Mouse (Mus musculus) hindbrain, embryonic 11.5 days (tissue): ENCODE measurements around the gene Chst11. TPM values are rescaled to one million over a fixed set of nuclear protein-coding genes. Genes with fewer than 3 reads are reported as not detected.
A peak's percentile ranks its signal among the peaks of the same experiment; 100 is the strongest.

Source experiments
- ATAC-seq: fragments of 200-750 bp; cut with Nextera tagmentation; 2 replicates; pipeline ENCODE4 v1.8.0; 2017; ENCODE audit warnings: mild to moderate bottlenecking, moderate TSS enrichment, moderate library complexity; ENCODE audit not compliant: low FRiP score
- DNase-seq: peaks from one replicate; pipeline ENCODE4 v3.0.0-alpha.2; 2015; ENCODE audit warnings: low spot score
- H3K27ac ChIP-seq: fragments of 300-500 bp; sonication (generic); 2 replicates; pipeline ENCODE4 v1.5.1; 2014; ENCODE audit warnings: mild to moderate bottlenecking, low read depth, low read length
- H3K27me3 ChIP-seq: fragments of 300-500 bp; sonication (generic); 2 replicates; pipeline ENCODE4 v1.6.1; 2014; ENCODE audit warnings: mild to moderate bottlenecking, low read length, moderate library complexity, mixed read lengths; ENCODE audit not compliant: control insufficient read depth, insufficient read depth
- H3K36me3 ChIP-seq: fragments of 300-500 bp; sonication (generic); 2 replicates; pipeline ENCODE4 v1.6.1; 2014; ENCODE audit warnings: mild to moderate bottlenecking, low read length, moderate library complexity, mixed read lengths; ENCODE audit not compliant: control insufficient read depth, insufficient read depth
- H3K4me1 ChIP-seq: fragments of 300-500 bp; sonication (generic); replicated peaks from 2 replicates; pipeline ENCODE4 v1.6.1; 2014; ENCODE audit warnings: low read length, mixed read lengths; ENCODE audit not compliant: control insufficient read depth, insufficient read depth
- H3K4me2 ChIP-seq: fragments of 300-500 bp; sonication (generic); replicated peaks from 2 replicates; pipeline ENCODE4 v1.6.1; 2014; ENCODE audit warnings: mild to moderate bottlenecking, low read depth, low read length
- H3K4me3 ChIP-seq: fragments of 300-500 bp; sonication (generic); 2 replicates; pipeline ENCODE4 v1.5.1; 2014; ENCODE audit warnings: low read depth, low read length
- H3K9ac ChIP-seq: fragments of 300-500 bp; sonication (generic); 2 replicates; pipeline ENCODE4 v1.6.1; 2014; ENCODE audit warnings: low read depth, low read length
- H3K9me3 ChIP-seq: fragments of 300-500 bp; sonication (generic); 2 replicates; pipeline ENCODE4 v1.6.1; 2016; ENCODE audit warnings: low read length; ENCODE audit not compliant: control insufficient read depth
- WGBS: fragments of 180-500 bp; shearing (Covaris S2); extraction: QIAGEN DNeasy Blood & Tissue Kit; methylation state at CpG from one replicate; pipeline ENCODE4 v1.1.7; 2014; 5-methylcytosine and 5-hydroxymethylcytosine counted together
- polyA plus RNA-seq: library from polyadenylated mRNA; unstranded; fragments of >200 nt; fragmentation: Nextera tagmentation; extraction: Ambion mirVana; gene quantifications from 2 replicates; pipeline ENCODE4 v1.2.1, GENCODE M21; 2014

Chst11 gene
- polyA plus RNA-seq, 1 experiment from 2014 or later, result 2.3 TPM

DNA sequence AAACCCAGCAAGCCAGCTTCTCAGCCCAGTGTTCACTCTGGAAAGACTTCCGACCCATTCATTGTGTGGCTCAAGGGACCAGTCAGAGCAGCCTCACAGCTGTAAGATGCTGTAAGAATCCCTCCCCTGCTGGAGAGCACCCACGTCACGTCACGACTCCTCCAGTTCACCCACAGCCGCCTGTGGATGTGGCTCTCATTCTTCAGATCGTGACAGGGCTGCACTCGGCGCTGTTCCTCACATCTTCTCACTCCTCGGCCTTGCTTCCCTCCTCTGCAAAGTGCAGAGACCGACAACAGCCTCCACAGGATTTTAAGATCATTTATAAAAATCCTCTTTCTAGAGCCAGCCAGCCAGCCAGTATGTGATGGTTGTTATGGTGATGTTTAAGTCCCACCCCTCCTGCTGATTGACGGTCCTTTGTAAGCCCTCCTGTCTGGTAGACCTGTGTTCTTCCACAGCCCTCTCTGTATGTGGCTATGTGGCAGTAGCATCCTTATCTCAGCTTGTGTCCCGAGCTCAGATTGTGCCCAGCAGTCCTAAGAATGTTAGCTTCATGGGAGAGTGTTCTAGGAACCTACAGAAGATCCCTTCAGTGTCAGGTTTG is 64.0 kb downstream of the Chst11 start:
- no peaks in the 10 kb centered on the region for H3K36me3 ChIP-seq
- DNase-seq (peak; percentile 38), ATAC-seq (no peak)
- H3K4me2 ChIP-seq, result no peak overlapping the region
- H3K27me3 ChIP-seq, result no peaks in the 10 kb centered on the region
- H3K9me3 ChIP-seq, result no peaks in the 10 kb centered on the region
- H3K27ac ChIP-seq, result no peak overlapping the region
- H3K4me1 ChIP-seq, result 0 out of 2 replicates have a peak, but pooled peaks cover 2% of the 10 kb centered on the region
- H3K4me3 ChIP-seq, result no peak overlapping the region
- 67% methylated on average over 12 of the region's 12 CpGs for WGBS
- no peak overlapping the region for H3K9ac ChIP-seq

DNA sequence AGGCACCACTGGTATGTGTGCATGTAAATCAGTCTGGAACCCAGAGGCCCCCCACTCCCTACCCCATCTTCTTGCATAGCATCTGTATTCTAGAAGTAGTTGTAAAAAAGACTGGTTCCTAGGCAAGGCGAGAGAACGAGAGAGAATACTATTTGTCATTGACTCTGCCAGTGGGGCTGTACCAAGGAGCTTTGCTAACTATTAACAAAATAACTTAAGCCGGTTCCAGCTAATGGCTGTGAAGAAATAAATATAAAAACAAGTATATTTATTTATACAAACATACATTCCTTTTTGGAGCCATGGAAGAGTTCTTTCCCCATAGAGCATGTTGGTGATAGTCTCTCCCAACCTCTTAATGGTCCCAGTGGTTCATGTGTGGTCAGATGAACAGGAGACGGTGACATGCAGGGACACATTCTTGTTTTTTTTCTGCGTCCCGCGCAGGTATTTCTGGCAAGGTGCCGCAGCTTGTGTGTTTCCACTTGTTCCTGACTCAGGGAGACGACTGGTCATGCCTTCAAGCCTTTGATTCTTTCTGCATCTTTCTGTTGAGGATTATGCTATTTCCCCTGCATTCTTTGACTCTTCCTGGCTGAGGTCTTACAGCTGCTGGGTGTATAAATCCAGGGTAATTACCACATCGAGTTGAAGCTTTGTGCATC is 68.7 kb downstream of the Chst11 start:
- DNase-seq, result no peak

DNA sequence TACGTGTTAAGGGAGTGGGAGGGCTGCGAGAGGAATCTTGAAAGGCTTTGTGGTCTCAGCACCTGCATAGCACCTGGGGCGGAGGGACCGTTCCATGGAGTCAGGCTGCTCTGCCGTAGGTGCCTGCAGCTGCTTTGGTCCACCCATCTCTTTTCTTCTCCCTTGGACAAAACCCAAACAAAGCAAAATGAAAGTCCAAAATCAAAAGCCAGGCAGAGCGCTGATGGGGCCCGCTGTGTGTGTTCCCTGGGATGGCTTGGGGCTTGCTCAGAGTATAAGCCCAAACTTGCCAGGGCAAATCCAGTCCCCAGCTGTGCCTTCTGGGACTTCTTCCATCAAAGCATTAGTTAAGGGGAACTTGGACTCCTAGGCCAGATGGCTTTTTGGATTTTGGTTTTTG is 71.0 kb downstream of the Chst11 start:
- no peak for ATAC-seq
- H3K4me2 ChIP-seq, result no peak overlapping the region
- H3K9me3 ChIP-seq, result no peaks in the 10 kb centered on the region
- no peak overlapping the region for H3K27ac ChIP-seq
- 77% methylated on average over 7 of the region's 7 CpGs for WGBS
- DNase-seq, result no peak
- no peak overlapping the region for H3K9ac ChIP-seq
- H3K4me1 ChIP-seq, result no peaks in the 10 kb centered on the region
- H3K4me3 ChIP-seq, result no peak overlapping the region
- no peaks in the 10 kb centered on the region for H3K27me3 ChIP-seq
- H3K36me3 ChIP-seq, result no peaks in the 10 kb centered on the region

More for the DNA sequence above, 68.7 kb downstream of the Chst11 start:
- Histone ChIP-seq H3K9me3 (no peaks in the 10 kb centered on the region), H3K27ac (no peak overlapping the region), H3K27me3 (no peaks in the 10 kb centered on the region), H3K36me3 (no peaks in the 10 kb centered on the region), H3K9ac (no peak overlapping the region), H3K4me1 (0 out of 2 replicates have a peak, but pooled peaks cover 2% of the 10 kb centered on the region), H3K4me2 (no peak overlapping the region), H3K4me3 (no peak overlapping the region)
- WGBS, result 92% methylated on average over 10 of the region's 10 CpGs
- no peak for ATAC-seq

DNA sequence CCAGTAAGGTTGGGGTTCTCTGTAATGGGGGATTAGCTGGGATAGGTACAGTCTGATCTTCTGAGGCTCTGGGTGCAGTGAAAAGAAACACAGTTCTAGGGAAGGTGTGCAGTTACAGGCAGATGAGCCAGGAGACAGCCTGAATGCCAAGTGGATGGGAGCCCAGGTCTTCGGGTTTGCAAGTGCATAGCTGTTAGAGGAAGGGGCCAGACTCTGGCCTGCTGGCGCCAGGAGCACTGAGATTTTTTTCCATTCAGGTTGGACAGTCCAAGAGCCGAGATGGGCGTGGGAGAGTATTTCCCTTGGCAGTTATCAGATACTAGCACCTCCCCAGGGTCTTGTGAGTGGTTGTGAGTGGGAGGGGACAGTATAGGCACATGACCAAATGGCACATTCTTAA is 71.6 kb downstream of the Chst11 start:
- WGBS, result 80% methylated on average over 4 of the region's 4 CpGs
- no peaks in the 10 kb centered on the region for H3K27me3 ChIP-seq
- no peaks in the 10 kb centered on the region for H3K4me1 ChIP-seq

DNA sequence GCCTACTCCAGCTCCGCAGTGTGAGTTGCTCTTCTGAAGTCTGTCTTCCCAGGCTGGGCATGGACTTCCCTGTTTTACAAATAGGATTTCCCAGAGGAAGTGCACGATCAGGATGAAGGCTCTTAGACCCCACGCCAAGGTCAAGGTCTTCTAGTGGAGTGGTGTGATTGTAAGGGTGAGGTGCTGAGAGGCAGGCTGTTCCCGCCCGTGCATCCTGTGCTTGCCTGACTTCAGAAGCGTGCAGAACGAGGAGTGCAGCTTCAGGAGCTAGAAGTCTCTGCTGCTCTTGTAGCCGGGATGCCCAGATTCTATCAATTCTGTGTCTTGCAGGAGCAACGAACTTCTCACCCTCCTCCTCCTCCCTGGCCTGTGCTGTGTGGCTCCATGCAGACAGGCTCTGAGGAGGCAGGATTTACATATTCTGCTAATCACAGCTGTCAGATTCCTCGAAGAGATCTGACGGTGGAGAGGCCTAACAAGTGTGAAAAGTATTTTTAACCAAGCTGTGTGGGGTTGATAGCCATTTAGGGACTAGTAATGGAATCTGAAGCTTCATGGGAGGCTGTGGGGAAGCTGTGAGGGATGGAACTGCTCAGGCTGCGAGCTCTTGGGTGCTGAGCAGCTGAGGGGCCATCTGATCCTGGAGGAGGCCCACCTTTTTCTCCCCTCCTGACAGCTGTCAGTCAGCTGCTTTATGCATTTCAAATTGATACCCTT is 74.9 kb downstream of the Chst11 start:
- Histone ChIP-seq H3K9ac (no peak overlapping the region), H3K27me3 (no peaks in the 10 kb centered on the region), H3K4me1 (no peaks in the 10 kb centered on the region), H3K4me2 (no peak overlapping the region), H3K36me3 (no peaks in the 10 kb centered on the region), H3K4me3 (no peak overlapping the region), H3K27ac (no peak overlapping the region), H3K9me3 (no peaks in the 10 kb centered on the region)
- DNase-seq, result no peak
- ATAC-seq, result no peak
- 48% methylated on average over 12 of the region's 12 CpGs for WGBS

More for the DNA sequence above, 71.6 kb downstream of the Chst11 start:
- Histone ChIP-seq H3K36me3 (no peaks in the 10 kb centered on the region), H3K4me3 (no peak overlapping the region), H3K4me2 (no peak overlapping the region), H3K9ac (no peak overlapping the region), H3K9me3 (no peaks in the 10 kb centered on the region), H3K27ac (no peak overlapping the region)
- DNase-seq (no peak), ATAC-seq (no peak)

DNA sequence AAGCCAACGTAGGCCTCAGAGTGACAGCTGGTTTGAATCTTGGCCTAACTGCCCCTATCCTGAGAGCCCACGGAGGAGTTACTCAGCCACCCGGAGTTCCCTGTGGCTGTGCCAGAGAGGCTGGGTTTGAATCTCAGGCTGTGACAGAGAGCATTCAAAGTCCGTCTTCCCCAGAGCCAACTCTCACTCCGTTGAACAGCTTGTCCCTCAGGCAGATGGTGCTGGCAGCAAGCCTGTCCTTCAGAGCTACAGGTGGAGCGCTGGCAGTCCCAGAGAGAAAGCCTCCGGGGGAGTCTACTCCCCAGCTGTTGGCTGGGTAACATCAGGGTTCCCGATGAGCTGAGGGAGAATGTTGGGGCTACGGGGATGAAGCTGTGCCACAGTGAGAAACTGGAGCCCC is 77.0 kb downstream of the Chst11 start:
- no peaks in the 10 kb centered on the region for H3K36me3 ChIP-seq
- no peaks in the 10 kb centered on the region for H3K4me1 ChIP-seq
- H3K9ac ChIP-seq, result no peak overlapping the region
- no peak overlapping the region for H3K4me2 ChIP-seq
- H3K4me3 ChIP-seq, result no peak overlapping the region
- no peaks in the 10 kb centered on the region for H3K27me3 ChIP-seq
- no peak for ATAC-seq
- no peaks in the 10 kb centered on the region for H3K9me3 ChIP-seq
- H3K27ac ChIP-seq, result no peak overlapping the region
- WGBS, result 83% methylated on average over 9 of the region's 9 CpGs
- no peak for DNase-seq

DNA sequence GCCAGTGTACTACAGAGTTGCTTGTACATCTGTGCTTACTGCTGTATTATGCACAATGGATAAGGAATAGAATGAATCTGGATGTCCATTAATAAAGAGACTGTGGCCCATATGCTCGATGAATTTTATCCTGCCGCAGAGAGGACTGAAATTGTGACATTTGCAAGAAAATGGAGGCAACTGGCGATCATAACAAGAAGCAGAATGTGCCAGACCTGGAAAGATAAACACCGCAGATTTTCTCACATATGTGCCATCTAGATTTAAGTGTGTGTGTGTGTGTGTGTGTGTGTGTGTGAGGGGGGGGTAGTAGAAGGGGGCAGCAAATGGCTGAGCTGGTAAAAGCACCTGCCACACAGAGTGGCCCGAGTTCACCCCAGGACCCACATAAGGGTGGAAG is 79.5 kb downstream of the Chst11 start:
- H3K36me3 ChIP-seq, result no peaks in the 10 kb centered on the region
- no peak overlapping the region for H3K27ac ChIP-seq
- ATAC-seq (no peak), DNase-seq (no peak)
- 91% methylated on average over 5 of the region's 5 CpGs for WGBS
- H3K4me1 ChIP-seq, result no peaks in the 10 kb centered on the region
- no peak overlapping the region for H3K9ac ChIP-seq
- no peaks in the 10 kb centered on the region for H3K27me3 ChIP-seq
- H3K4me2 ChIP-seq, result no peak overlapping the region
- H3K4me3 ChIP-seq, result no peak overlapping the region
- no peaks in the 10 kb centered on the region for H3K9me3 ChIP-seq

DNA sequence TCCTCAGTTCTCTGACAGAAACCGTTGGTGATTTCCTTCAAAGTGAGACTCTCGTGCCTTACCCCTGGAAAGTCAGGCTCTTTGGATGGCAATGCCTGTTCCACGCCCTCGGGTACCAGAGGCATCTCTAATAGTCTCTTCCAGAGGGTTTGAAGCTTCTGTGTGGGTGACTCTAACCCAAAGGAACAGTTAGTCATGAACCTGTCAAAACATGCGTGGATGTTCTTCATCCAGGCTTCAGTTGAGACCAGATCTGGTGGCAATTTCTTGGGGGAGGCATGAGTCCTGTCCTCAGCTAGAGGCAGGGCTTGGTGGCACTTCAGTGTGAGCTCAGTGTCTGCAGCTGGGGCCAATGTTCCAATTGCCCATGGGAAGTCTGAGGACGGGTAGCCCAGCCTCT is 80.9 kb downstream of the Chst11 start:
- no peak overlapping the region for H3K4me3 ChIP-seq
- DNase-seq, result no peak
- 79% methylated on average over 6 of the region's 6 CpGs for WGBS
- H3K4me1 ChIP-seq, result no peaks in the 10 kb centered on the region
- no peak overlapping the region for H3K27ac ChIP-seq
- ATAC-seq, result no peak
- no peak overlapping the region for H3K9ac ChIP-seq
- H3K36me3 ChIP-seq, result no peaks in the 10 kb centered on the region
- H3K9me3 ChIP-seq, result no peaks in the 10 kb centered on the region
- H3K27me3 ChIP-seq, result no peaks in the 10 kb centered on the region
- H3K4me2 ChIP-seq, result no peak overlapping the region

DNA sequence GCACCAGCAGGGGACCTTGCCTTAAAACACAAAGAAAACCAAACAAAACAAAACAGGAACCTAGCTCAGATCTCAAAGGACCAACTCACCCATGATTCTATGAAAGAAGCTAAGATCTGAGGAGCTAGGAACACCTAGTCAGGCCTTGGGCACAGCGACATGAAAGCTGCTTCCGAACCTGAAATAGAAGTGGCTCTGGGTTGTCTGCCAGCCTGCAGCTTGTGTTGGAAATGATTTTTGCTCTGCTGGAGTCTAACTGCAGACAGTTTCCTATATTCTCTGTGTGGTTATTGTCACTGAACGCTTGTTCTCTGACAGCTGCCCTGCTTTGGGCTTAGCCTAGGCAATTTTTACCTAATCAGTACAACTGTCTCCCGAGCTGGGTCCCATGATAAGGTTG is 82.0 kb downstream of the Chst11 start:
- Histone ChIP-seq H3K4me3 (no peak overlapping the region), H3K27me3 (no peaks in the 10 kb centered on the region), H3K4me2 (no peak overlapping the region), H3K9me3 (no peaks in the 10 kb centered on the region), H3K36me3 (no peaks in the 10 kb centered on the region), H3K4me1 (no peaks in the 10 kb centered on the region), H3K9ac (no peak overlapping the region), H3K27ac (no peak overlapping the region)
- 88% methylated on average over 4 of the region's 4 CpGs for WGBS
- DNase-seq (no peak), ATAC-seq (no peak)
